Mouse (Mus musculus): Measurements from ENCODE around the gene Ilf3. TPM values are rescaled to one million over a fixed set of nuclear protein-coding genes. Genes with fewer than 3 reads are reported as not detected.

Gene Ilf3
- polyA plus RNA-seq, 1 experiment, result not detected

- no peak overlapping the region for H3K4me3 ChIP-seq (ENCODE audit: insufficient read depth, low read depth, low read length)
- 94% methylated on average over 6 of the region's 6 CpGs for WGBS
- TF ChIP-seq POLR2A (IDR thresholded peaks at IDR 0.05; ENCODE audit: insufficient read depth, low read depth, low read length) (no peak), CTCF (IDR thresholded peaks at IDR 0.05; ENCODE audit: insufficient read depth, low read depth, low read length) (no peak)
These were observed 77.5 kb downstream of the Ilf3 start for GRCm38 (mm10) chr9:21445081-21445744.

GRCm38 (mm10) chr9:21447778-21448177 is 80.1 kb downstream of the Ilf3 start:
- Histone ChIP-seq H3K4me1 (ENCODE audit: control insufficient read depth, insufficient read depth, low read length) (peaks cover 30% of the 10 kb centered on the region), H3K4me3 (ENCODE audit: insufficient read depth, low read depth, low read length) (no peak overlapping the region), H3K27ac (ENCODE audit: insufficient read depth, low read depth, low read length) (no peak overlapping the region)
- 87% methylated on average over 2 of the region's 2 CpGs for WGBS
- no peak for TF ChIP-seq CTCF (IDR thresholded peaks at IDR 0.05; ENCODE audit: insufficient read depth, low read depth, low read length)
- no peak for TF ChIP-seq POLR2A (IDR thresholded peaks at IDR 0.05; ENCODE audit: insufficient read depth, low read depth, low read length)

More at GRCm38 (mm10) chr9:21445081-21445744, 77.5 kb downstream of the Ilf3 start:
- Histone ChIP-seq H3K27ac (ENCODE audit: insufficient read depth, low read depth, low read length) (no peak overlapping the region), H3K4me1 (ENCODE audit: control insufficient read depth, insufficient read depth, low read length) (peaks cover 32% of the 10 kb centered on the region)

GRCm38 (mm10) chr9:21449710-21450109 is 82.0 kb downstream of the Ilf3 start:
- Histone ChIP-seq H3K4me1 (ENCODE audit: control insufficient read depth, insufficient read depth, low read length) (peaks cover 34% of the 10 kb centered on the region), H3K27ac (ENCODE audit: insufficient read depth, low read depth, low read length) (no peak overlapping the region), H3K4me3 (ENCODE audit: insufficient read depth, low read depth, low read length) (no peak overlapping the region)
- TF ChIP-seq CTCF (IDR thresholded peaks at IDR 0.05; ENCODE audit: insufficient read depth, low read depth, low read length) (no peak), POLR2A (IDR thresholded peaks at IDR 0.05; ENCODE audit: insufficient read depth, low read depth, low read length) (no peak)
- 86% methylated on average over 2 of the region's 2 CpGs for WGBS

- TF ChIP-seq CTCF (IDR thresholded peaks at IDR 0.05; ENCODE audit: insufficient read depth, low read depth, low read length), result no peak
These were observed 82.6 kb downstream of the Ilf3 start for GRCm38 (mm10) chr9:21450270-21450669.

GRCm38 (mm10) chr9:21451391-21451790 is 83.7 kb downstream of the Ilf3 start:
- WGBS, result 81% methylated on average over 8 of the region's 8 CpGs

More at GRCm38 (mm10) chr9:21450270-21450669, 82.6 kb downstream of the Ilf3 start:
- 69% methylated on average over 3 of the region's 3 CpGs for WGBS
- Histone ChIP-seq H3K4me1 (ENCODE audit: control insufficient read depth, insufficient read depth, low read length) (peaks cover 38% of the 10 kb centered on the region), H3K4me3 (ENCODE audit: insufficient read depth, low read depth, low read length) (no peak overlapping the region), H3K27ac (ENCODE audit: insufficient read depth, low read depth, low read length) (no peak overlapping the region; the same call in 1 of the 2 replicates)

GRCm38 (mm10) chr9:21451870-21452269 is 84.2 kb downstream of the Ilf3 start:
- Histone ChIP-seq H3K27ac (ENCODE audit: insufficient read depth, low read depth, low read length) (0 out of 2 replicates have a peak overlapping the region, but pooled peaks have one; percentile 14), H3K4me1 (ENCODE audit: control insufficient read depth, insufficient read depth, low read length) (peaks cover 32% of the 10 kb centered on the region), H3K4me3 (ENCODE audit: insufficient read depth, low read depth, low read length) (no peak overlapping the region)
- WGBS, result 63% methylated on average over 8 of the region's 8 CpGs
- TF ChIP-seq POLR2A (IDR thresholded peaks at IDR 0.05; ENCODE audit: insufficient read depth, low read depth, low read length) (no peak), CTCF (IDR thresholded peaks at IDR 0.05; ENCODE audit: insufficient read depth, low read depth, low read length) (no peak)

More at GRCm38 (mm10) chr9:21451391-21451790, 83.7 kb downstream of the Ilf3 start:
- TF ChIP-seq CTCF (IDR thresholded peaks at IDR 0.05; ENCODE audit: insufficient read depth, low read depth, low read length), result no peak
- TF ChIP-seq POLR2A (IDR thresholded peaks at IDR 0.05; ENCODE audit: insufficient read depth, low read depth, low read length), result no peak
- Histone ChIP-seq H3K27ac (ENCODE audit: insufficient read depth, low read depth, low read length) (0 out of 2 replicates have a peak overlapping the region, but pooled peaks have one; percentile 14), H3K4me3 (ENCODE audit: insufficient read depth, low read depth, low read length) (no peak overlapping the region), H3K4me1 (ENCODE audit: control insufficient read depth, insufficient read depth, low read length) (peaks cover 33% of the 10 kb centered on the region)

GRCm38 (mm10) chr9:21453003-21453402 is 85.3 kb downstream of the Ilf3 start:
- H3K27ac ChIP-seq (ENCODE audit: insufficient read depth, low read depth, low read length), result 0 out of 2 replicates have a peak overlapping the region, but pooled peaks have one; percentile 18
- peaks cover 29% of the 10 kb centered on the region for H3K4me1 ChIP-seq (ENCODE audit: control insufficient read depth, insufficient read depth, low read length)
- H3K4me3 ChIP-seq (ENCODE audit: insufficient read depth, low read depth, low read length), result no peak overlapping the region
- TF ChIP-seq CTCF (IDR thresholded peaks at IDR 0.05; ENCODE audit: insufficient read depth, low read depth, low read length) (no peak), POLR2A (IDR thresholded peaks at IDR 0.05; ENCODE audit: insufficient read depth, low read depth, low read length) (no peak)
- WGBS, result 71% methylated on average over 7 of the region's 7 CpGs

- Histone ChIP-seq H3K27ac (ENCODE audit: insufficient read depth, low read depth, low read length) (no peak overlapping the region), H3K4me1 (ENCODE audit: control insufficient read depth, insufficient read depth, low read length) (peaks cover 30% of the 10 kb centered on the region), H3K4me3 (ENCODE audit: insufficient read depth, low read depth, low read length) (no peak overlapping the region)
- WGBS, result 84% methylated on average over 2 of the region's 2 CpGs
- no peak for TF ChIP-seq CTCF (IDR thresholded peaks at IDR 0.05; ENCODE audit: insufficient read depth, low read depth, low read length)
- no peak for TF ChIP-seq POLR2A (IDR thresholded peaks at IDR 0.05; ENCODE audit: insufficient read depth, low read depth, low read length)
These were observed 85.8 kb downstream of the Ilf3 start for GRCm38 (mm10) chr9:21453459-21453858.

- no peak for TF ChIP-seq CTCF (IDR thresholded peaks at IDR 0.05; ENCODE audit: insufficient read depth, low read depth, low read length)
- no peak for TF ChIP-seq POLR2A (IDR thresholded peaks at IDR 0.05; ENCODE audit: insufficient read depth, low read depth, low read length)
- Histone ChIP-seq H3K4me1 (ENCODE audit: control insufficient read depth, insufficient read depth, low read length) (peaks cover 29% of the 10 kb centered on the region), H3K4me3 (ENCODE audit: insufficient read depth, low read depth, low read length) (no peak overlapping the region), H3K27ac (ENCODE audit: insufficient read depth, low read depth, low read length) (no peak overlapping the region)
- 52% methylated on average over 4 of the region's 4 CpGs for WGBS
These were observed 86.9 kb downstream of the Ilf3 start for GRCm38 (mm10) chr9:21454556-21454955.

Other genes with a start within 250 kb of the Ilf3 start
- gene Tyk2, start 236.6 kb upstream of the Ilf3 start, polyA plus RNA-seq (2012; ENCODE audit: insufficient read depth, insufficient read length, low replicate concordance, missing spikeins), result not detected in 2 replicates
- gene Cdc37, start 217.9 kb upstream of the Ilf3 start, polyA plus RNA-seq (2012; ENCODE audit: insufficient read depth, insufficient read length, low replicate concordance, missing spikeins), result 282 TPM in 1 of 2 replicates, not detected in the other
- gene Pde4a, start 202.2 kb upstream of the Ilf3 start, polyA plus RNA-seq (2012; ENCODE audit: insufficient read depth, insufficient read length, low replicate concordance, missing spikeins), result not detected in 2 replicates
- gene Keap1, start 128.5 kb upstream of the Ilf3 start, polyA plus RNA-seq (2012; ENCODE audit: insufficient read depth, insufficient read length, low replicate concordance, missing spikeins), result not detected in 2 replicates
- not detected in 2 replicates for gene S1pr5, start 119.4 kb upstream of the Ilf3 start, polyA plus RNA-seq (2012; ENCODE audit: insufficient read depth, insufficient read length, low replicate concordance, missing spikeins)
- gene Atg4d, start 102.6 kb upstream of the Ilf3 start, polyA plus RNA-seq (2012; ENCODE audit: insufficient read depth, insufficient read length, low replicate concordance, missing spikeins), result not detected in 2 replicates
- gene Kri1, start 79.9 kb upstream of the Ilf3 start, polyA plus RNA-seq (2012; ENCODE audit: insufficient read depth, insufficient read length, low replicate concordance, missing spikeins), result not detected in 2 replicates
- not detected in 2 replicates for gene Cdkn2d, start 76.5 kb upstream of the Ilf3 start, polyA plus RNA-seq (2012; ENCODE audit: insufficient read depth, insufficient read length, low replicate concordance, missing spikeins)
- not detected in 2 replicates for gene Ap1m2, start 55.5 kb upstream of the Ilf3 start, polyA plus RNA-seq (2012; ENCODE audit: insufficient read depth, insufficient read length, low replicate concordance, missing spikeins)
- gene Slc44a2, start 47.2 kb upstream of the Ilf3 start, polyA plus RNA-seq (2012; ENCODE audit: insufficient read depth, insufficient read length, low replicate concordance, missing spikeins), result 356 TPM in 1 of 2 replicates, not detected in the other
- not detected in 2 replicates for gene Qtrt1, start 44.0 kb downstream of the Ilf3 start, polyA plus RNA-seq (2012; ENCODE audit: insufficient read depth, insufficient read length, low replicate concordance, missing spikeins)
- gene Dnm2, start 57.0 kb downstream of the Ilf3 start, polyA plus RNA-seq (2012; ENCODE audit: insufficient read depth, insufficient read length, low replicate concordance, missing spikeins), result 371 TPM in 1 of 2 replicates, not detected in the other
- gene Tmed1, start 142.4 kb downstream of the Ilf3 start, polyA plus RNA-seq (2012; ENCODE audit: insufficient read depth, insufficient read length, low replicate concordance, missing spikeins), result not detected in 2 replicates
- not detected in 2 replicates for gene AB124611, start 158.3 kb downstream of the Ilf3 start, polyA plus RNA-seq (2012; ENCODE audit: insufficient read depth, insufficient read length, low replicate concordance, missing spikeins)
- gene Carm1, start 179.0 kb downstream of the Ilf3 start, polyA plus RNA-seq (2012; ENCODE audit: insufficient read depth, insufficient read length, low replicate concordance, missing spikeins), result not detected in 2 replicates
- not detected in 2 replicates for gene Timm29, start 224.9 kb downstream of the Ilf3 start, polyA plus RNA-seq (2012; ENCODE audit: insufficient read depth, insufficient read length, low replicate concordance, missing spikeins)
- not detected in 2 replicates for gene Yipf2, start 225.0 kb downstream of the Ilf3 start, polyA plus RNA-seq (2012; ENCODE audit: insufficient read depth, insufficient read length, low replicate concordance, missing spikeins)
- 109 and 120 TPM in 2 replicates for gene Smarca4, start 248.3 kb downstream of the Ilf3 start, polyA plus RNA-seq (2012; ENCODE audit: insufficient read depth, insufficient read length, low replicate concordance, missing spikeins)

Measured in olfactory bulb, adult 2 months (tissue).